Mouse (Mus musculus): Measurements from ENCODE around the gene Mgst1. TPM values are rescaled to one million over a fixed set of nuclear protein-coding genes. Genes with fewer than 3 reads are reported as not detected.

The Mgst1 gene
- polyA plus RNA-seq (2015; fragmentation: Nextera tagmentation; extraction: Ambion mirVana): 595 and 631 TPM in 2 replicates

DNA sequence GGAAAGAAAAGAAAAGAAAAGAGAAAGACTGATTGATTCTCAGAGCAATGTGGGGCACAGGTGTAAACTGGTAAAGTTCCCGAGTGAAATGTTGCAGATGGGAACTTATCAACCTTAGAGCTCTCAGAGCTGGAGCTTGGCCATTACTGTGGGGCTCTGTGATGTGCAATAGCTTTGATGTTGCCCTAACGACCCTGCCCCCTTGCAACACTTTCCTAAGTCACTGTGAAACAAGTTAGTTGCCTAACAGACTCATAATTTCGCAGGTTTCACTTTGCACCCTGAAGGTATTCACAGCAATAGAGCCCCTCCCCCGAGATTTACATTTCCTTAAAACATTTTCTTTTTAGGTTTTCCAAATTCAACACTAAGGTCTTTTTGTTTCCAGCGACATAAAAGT, at the start of gene Mgst1:
Mgst1 (plus strand) TSS at position 387 of the 400 bp plus-strand sequence.
- Histone ChIP-seq H3K4me2 (ENCODE audit: low read depth, low read length) (peak within 1 kb of the TSS; percentile 77), H3K36me3 (ENCODE audit: control insufficient read depth, insufficient read depth, low read length) (no peaks in the 10 kb centered on the region), H3K9me3 (ENCODE audit: control insufficient read depth, low read length) (no peaks in the 10 kb centered on the region), H3K4me3 (ENCODE audit: low read length) (peak within 1 kb of the TSS; percentile 63), H3K9ac (ENCODE audit: low read depth, low read length) (peak within 1 kb of the TSS; percentile 76), H3K27me3 (replicated peaks; ENCODE audit: control insufficient read depth, insufficient read depth, low read length) (no peaks in the 10 kb centered on the region), H3K27ac (ENCODE audit: low read length) (peak within 1 kb of the TSS; percentile 92), H3K4me1 (ENCODE audit: control insufficient read depth, insufficient read depth, low read length) (peaks cover 17% of the 10 kb centered on the region)
- 2% methylated on average over 5 of the region's 5 CpGs for WGBS
- peak; percentile 74 for ATAC-seq

DNA sequence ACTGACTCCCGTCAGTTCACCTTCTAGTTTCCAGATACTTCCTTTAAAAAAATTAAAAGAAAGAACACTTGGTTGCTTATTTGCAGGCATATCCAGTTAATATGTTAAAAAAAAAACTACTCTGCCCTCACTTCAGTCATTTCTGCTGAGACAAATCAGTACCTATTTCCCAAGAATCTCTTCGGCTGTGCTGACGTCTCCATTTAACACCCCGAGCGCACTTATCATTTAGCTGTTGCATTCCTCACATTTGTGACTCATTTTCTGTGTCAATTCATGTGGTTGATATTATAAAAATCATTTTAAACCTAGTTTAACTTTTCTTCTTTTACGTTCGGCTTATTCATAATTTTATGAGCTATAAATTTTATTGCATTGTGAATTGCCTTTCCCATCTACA, 47.7 kb upstream of the Mgst1 start:
- no peaks in the 10 kb centered on the region for H3K9me3 ChIP-seq (ENCODE audit: control insufficient read depth, low read length)
- no peak overlapping the region for H3K4me3 ChIP-seq (ENCODE audit: low read length)
- ATAC-seq: peak; percentile 75
- H3K4me2 ChIP-seq (ENCODE audit: low read depth, low read length): peak overlapping the region; percentile 33; the same call in 1 of the 2 replicates
- no peaks in the 10 kb centered on the region for H3K36me3 ChIP-seq (ENCODE audit: control insufficient read depth, insufficient read depth, low read length)
- H3K9ac ChIP-seq (ENCODE audit: low read depth, low read length): no peak overlapping the region
- no peaks in the 10 kb centered on the region for H3K27me3 ChIP-seq (replicated peaks; ENCODE audit: control insufficient read depth, insufficient read depth, low read length)
- H3K4me1 ChIP-seq (ENCODE audit: control insufficient read depth, insufficient read depth, low read length): peaks cover 3% of the 10 kb centered on the region; the same call in 1 of the 2 replicates
- H3K27ac ChIP-seq (ENCODE audit: low read length): peak overlapping the region; percentile 17; the same call in 1 of the 2 replicates
- WGBS: 64% methylated on average over 7 of the region's 7 CpGs

GRCm38 (mm10) chr6:138095060-138095459, 45.1 kb upstream of the Mgst1 start:
- no peak overlapping the region for H3K4me2 ChIP-seq (ENCODE audit: low read depth, low read length)
- H3K27me3 ChIP-seq (replicated peaks; ENCODE audit: control insufficient read depth, insufficient read depth, low read length): no peaks in the 10 kb centered on the region
- H3K9me3 ChIP-seq (ENCODE audit: control insufficient read depth, low read length): no peaks in the 10 kb centered on the region
- 75% methylated on average over 3 of the region's 3 CpGs for WGBS
- no peak for ATAC-seq
- H3K4me1 ChIP-seq (ENCODE audit: control insufficient read depth, insufficient read depth, low read length): peaks cover 3% of the 10 kb centered on the region; the same call in 1 of the 2 replicates
- H3K36me3 ChIP-seq (ENCODE audit: control insufficient read depth, insufficient read depth, low read length): no peaks in the 10 kb centered on the region
- H3K4me3 ChIP-seq (ENCODE audit: low read length): no peak overlapping the region
- no peak overlapping the region for H3K9ac ChIP-seq (ENCODE audit: low read depth, low read length)
- no peak overlapping the region for H3K27ac ChIP-seq (ENCODE audit: low read length)

DNA sequence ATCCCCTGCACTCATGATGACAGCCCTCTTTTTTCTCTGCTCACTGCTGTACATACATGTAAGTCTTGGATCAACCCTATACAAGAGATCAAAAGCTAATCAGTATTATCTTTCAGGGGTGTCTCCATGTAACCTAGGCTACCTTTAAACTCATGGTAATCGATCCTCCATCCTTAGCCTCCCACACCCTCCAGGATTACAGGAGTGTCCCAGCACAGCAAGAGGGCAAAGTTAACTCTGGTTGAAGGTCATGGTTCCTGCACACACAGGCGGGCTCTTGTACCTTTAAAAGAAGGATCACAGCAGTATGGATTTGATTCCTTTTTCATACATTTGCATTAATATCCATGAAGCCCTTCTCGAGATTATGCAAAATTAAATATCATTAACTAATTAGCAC, 40.5 kb upstream of the Mgst1 start:
- no peaks in the 10 kb centered on the region for H3K9me3 ChIP-seq (ENCODE audit: control insufficient read depth, low read length)
- no peaks in the 10 kb centered on the region for H3K27me3 ChIP-seq (replicated peaks; ENCODE audit: control insufficient read depth, insufficient read depth, low read length)
- H3K27ac ChIP-seq (ENCODE audit: low read length): no peak overlapping the region
- no peaks in the 10 kb centered on the region for H3K36me3 ChIP-seq (ENCODE audit: control insufficient read depth, insufficient read depth, low read length)
- ATAC-seq: no peak
- no peak overlapping the region for H3K4me2 ChIP-seq (ENCODE audit: low read depth, low read length)
- no peak overlapping the region for H3K9ac ChIP-seq (ENCODE audit: low read depth, low read length)
- 70% methylated on average over 3 of the region's 3 CpGs for WGBS
- no peak overlapping the region for H3K4me3 ChIP-seq (ENCODE audit: low read length)
- no peaks in the 10 kb centered on the region; the same call in 1 of the 2 replicates for H3K4me1 ChIP-seq (ENCODE audit: control insufficient read depth, insufficient read depth, low read length)

DNA sequence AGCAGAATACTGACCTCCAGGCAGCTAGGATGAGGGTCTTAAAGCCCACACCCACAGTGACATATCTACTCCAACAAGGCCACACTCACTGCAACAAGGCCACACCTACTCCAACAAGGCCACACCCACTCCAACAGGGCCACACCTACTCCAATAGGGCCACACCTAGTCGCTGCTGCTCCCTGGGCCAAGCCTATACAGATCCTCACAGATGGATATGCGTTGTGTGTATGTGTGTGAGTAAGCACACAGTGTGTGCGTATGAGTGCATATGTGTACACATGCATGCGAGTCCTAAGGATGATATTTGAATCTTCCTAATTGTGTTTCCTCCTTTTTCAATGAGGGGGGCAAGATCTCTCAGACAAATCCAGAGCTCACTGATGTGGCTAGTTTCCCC, 38.3 kb upstream of the Mgst1 start:
- no peaks in the 10 kb centered on the region for H3K27me3 ChIP-seq (replicated peaks; ENCODE audit: control insufficient read depth, insufficient read depth, low read length)

DNA sequence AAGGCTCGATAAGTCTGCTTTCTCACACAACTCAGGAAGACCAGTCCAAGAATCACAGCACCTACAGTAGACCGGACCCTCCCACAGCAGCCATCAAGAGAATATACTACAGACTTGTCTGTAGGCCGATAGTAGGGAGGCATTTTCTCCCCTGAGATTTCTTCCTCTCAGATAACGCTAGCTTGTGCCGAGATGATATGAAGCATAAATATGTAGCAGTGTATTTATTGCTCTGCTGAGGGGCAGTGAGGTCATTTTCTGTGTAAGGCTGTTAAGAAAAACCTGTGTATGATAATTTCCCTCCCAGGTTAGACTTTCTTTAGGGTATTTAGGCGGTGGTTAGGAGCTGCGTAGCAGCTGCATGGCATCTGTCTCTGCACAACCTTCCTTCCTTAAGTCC, 37.2 kb upstream of the Mgst1 start:
- Histone ChIP-seq H3K4me1 (ENCODE audit: control insufficient read depth, insufficient read depth, low read length) (peaks cover 3% of the 10 kb centered on the region; the same call in 1 of the 2 replicates), H3K9me3 (ENCODE audit: control insufficient read depth, low read length) (no peaks in the 10 kb centered on the region), H3K27ac (ENCODE audit: low read length) (no peak overlapping the region), H3K36me3 (ENCODE audit: control insufficient read depth, insufficient read depth, low read length) (no peaks in the 10 kb centered on the region), H3K4me3 (ENCODE audit: low read length) (no peak overlapping the region), H3K4me2 (ENCODE audit: low read depth, low read length) (no peak overlapping the region), H3K27me3 (replicated peaks; ENCODE audit: control insufficient read depth, insufficient read depth, low read length) (no peaks in the 10 kb centered on the region), H3K9ac (ENCODE audit: low read depth, low read length) (no peak overlapping the region)
- ATAC-seq: peak; percentile 72
- 52% methylated on average over 7 of the region's 7 CpGs for WGBS

More for the DNA sequence above, 38.3 kb upstream of the Mgst1 start:
- Histone ChIP-seq H3K9me3 (ENCODE audit: control insufficient read depth, low read length) (no peaks in the 10 kb centered on the region), H3K4me1 (ENCODE audit: control insufficient read depth, insufficient read depth, low read length) (peaks cover 3% of the 10 kb centered on the region; the same call in 1 of the 2 replicates), H3K9ac (ENCODE audit: low read depth, low read length) (no peak overlapping the region), H3K27ac (ENCODE audit: low read length) (no peak overlapping the region), H3K4me3 (ENCODE audit: low read length) (no peak overlapping the region), H3K4me2 (ENCODE audit: low read depth, low read length) (no peak overlapping the region), H3K36me3 (ENCODE audit: control insufficient read depth, insufficient read depth, low read length) (no peaks in the 10 kb centered on the region)
- ATAC-seq: peak; percentile 36; the same call in 1 of the 2 replicates
- 87% methylated on average over 4 of the region's 4 CpGs for WGBS

DNA sequence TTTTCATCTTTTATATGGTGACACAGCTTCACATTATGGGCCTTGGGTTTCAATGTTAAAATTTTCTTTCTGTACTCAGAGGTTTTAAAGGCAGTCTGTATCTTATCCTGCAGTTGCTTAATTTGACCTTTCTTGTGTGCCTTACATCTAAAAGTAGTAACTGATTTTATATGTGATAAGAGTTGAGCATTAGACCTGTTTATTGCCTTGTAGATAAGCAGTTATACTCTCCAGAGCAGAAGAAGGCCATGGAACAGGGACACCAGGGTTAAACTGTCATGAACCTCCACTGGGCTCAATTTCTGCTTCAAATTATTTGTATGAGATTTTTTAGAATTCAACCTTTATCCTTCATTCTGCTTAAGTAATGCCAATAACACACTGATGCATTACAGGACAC, 35.6 kb upstream of the Mgst1 start:
- Histone ChIP-seq H3K9me3 (ENCODE audit: control insufficient read depth, low read length) (no peaks in the 10 kb centered on the region), H3K27me3 (replicated peaks; ENCODE audit: control insufficient read depth, insufficient read depth, low read length) (no peaks in the 10 kb centered on the region), H3K36me3 (ENCODE audit: control insufficient read depth, insufficient read depth, low read length) (no peaks in the 10 kb centered on the region), H3K4me3 (ENCODE audit: low read length) (no peak overlapping the region), H3K4me1 (ENCODE audit: control insufficient read depth, insufficient read depth, low read length) (peaks cover 3% of the 10 kb centered on the region; the same call in 1 of the 2 replicates), H3K9ac (ENCODE audit: low read depth, low read length) (no peak overlapping the region), H3K4me2 (ENCODE audit: low read depth, low read length) (no peak overlapping the region), H3K27ac (ENCODE audit: low read length) (0 out of 2 replicates have a peak overlapping the region, but pooled peaks have one; percentile 16)
- ATAC-seq: peak; percentile 88

- no peaks in the 10 kb centered on the region for H3K9me3 ChIP-seq (ENCODE audit: control insufficient read depth, low read length)
- no peaks in the 10 kb centered on the region for H3K4me1 ChIP-seq (ENCODE audit: control insufficient read depth, insufficient read depth, low read length)
- no peaks in the 10 kb centered on the region for H3K27me3 ChIP-seq (replicated peaks; ENCODE audit: control insufficient read depth, insufficient read depth, low read length)
- H3K4me3 ChIP-seq (ENCODE audit: low read length): no peak overlapping the region
- ATAC-seq: no peak
- no peak overlapping the region for H3K4me2 ChIP-seq (ENCODE audit: low read depth, low read length)
- no peak overlapping the region for H3K9ac ChIP-seq (ENCODE audit: low read depth, low read length)
- H3K36me3 ChIP-seq (ENCODE audit: control insufficient read depth, insufficient read depth, low read length): no peaks in the 10 kb centered on the region
- H3K27ac ChIP-seq (ENCODE audit: low read length): no peak overlapping the region
- 87% methylated on average over 3 of the region's 3 CpGs for WGBS
Measured at GRCm38 (mm10) chr6:138117496-138117895, 22.6 kb upstream of the Mgst1 start.

DNA sequence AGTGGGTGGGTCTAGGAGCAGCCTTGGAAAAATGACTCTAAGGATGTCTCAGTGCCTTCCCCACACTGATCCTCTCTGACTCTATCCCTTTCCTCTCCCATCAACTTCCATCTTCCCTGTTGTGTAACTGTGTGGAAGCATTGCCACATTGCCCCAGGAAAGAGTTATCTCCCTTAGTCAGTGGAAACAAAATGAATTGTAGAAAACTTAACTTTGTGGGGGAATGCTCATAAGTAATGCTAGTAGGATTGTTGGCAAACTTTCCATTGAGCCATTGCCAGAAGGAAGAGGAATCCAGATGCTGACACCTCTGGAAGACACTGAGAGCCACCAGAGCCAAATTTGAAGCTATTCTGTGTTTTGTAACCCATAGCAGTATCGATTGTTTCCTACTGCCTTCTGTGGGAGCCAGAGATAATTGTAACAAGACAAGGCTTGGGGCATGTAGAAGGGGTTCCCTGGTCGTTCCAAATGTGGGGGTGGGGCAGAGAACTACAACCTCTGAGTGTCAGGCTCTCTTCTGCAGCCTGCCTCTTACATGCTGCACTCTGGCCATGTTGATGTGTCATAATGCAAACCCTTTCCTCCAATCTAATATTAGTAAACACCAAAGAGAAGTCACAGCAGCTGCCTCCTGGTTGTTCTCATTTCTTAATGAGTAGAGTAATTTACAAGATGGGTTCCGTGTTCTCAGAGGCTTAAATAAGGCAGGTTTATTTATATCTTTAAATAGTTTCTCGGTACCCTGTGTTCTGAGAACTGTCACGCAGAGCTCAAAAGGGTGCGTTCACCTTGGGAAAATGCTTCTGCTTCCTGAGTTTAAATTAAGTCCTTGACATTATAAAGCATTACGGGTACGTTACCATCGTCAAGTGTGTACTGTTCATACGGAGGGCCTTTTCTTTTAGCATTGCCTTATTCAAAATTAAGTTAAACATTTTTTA, 11.5 kb upstream of the Mgst1 start:
- no peak overlapping the region for H3K4me3 ChIP-seq (ENCODE audit: low read length)
- H3K9me3 ChIP-seq (ENCODE audit: control insufficient read depth, low read length): no peaks in the 10 kb centered on the region
- no peaks in the 10 kb centered on the region for H3K36me3 ChIP-seq (ENCODE audit: control insufficient read depth, insufficient read depth, low read length)
- no peaks in the 10 kb centered on the region for H3K27me3 ChIP-seq (replicated peaks; ENCODE audit: control insufficient read depth, insufficient read depth, low read length)
- no peak overlapping the region for H3K9ac ChIP-seq (ENCODE audit: low read depth, low read length)
- H3K4me1 ChIP-seq (ENCODE audit: control insufficient read depth, insufficient read depth, low read length): no peaks in the 10 kb centered on the region
- 67% methylated on average over 10 of the region's 10 CpGs for WGBS
- no peak for ATAC-seq
- no peak overlapping the region for H3K4me2 ChIP-seq (ENCODE audit: low read depth, low read length)
- no peak overlapping the region for H3K27ac ChIP-seq (ENCODE audit: low read length)
